Mouse (Mus musculus) olfactory bulb, adult 2 months (tissue): ENCODE data around the gene Lrrfip2. TPM values are rescaled to one million over a fixed set of nuclear protein-coding genes. Genes with fewer than 3 reads are reported as not detected.

Source experiments
- H3K27ac ChIP-seq: fragments of 200-500 bp; 2 replicates; pipeline ENCODE4 v1.5.1; 2012; ENCODE audit warnings: low read depth, low read length; ENCODE audit not compliant: insufficient read depth
- H3K4me1 ChIP-seq: fragments of 200-500 bp; 2 replicates; pipeline ENCODE4 v1.6.1; 2012; ENCODE audit warnings: low read length; ENCODE audit not compliant: control insufficient read depth, insufficient read depth
- H3K4me3 ChIP-seq: fragments of 200-500 bp; 2 replicates; pipeline ENCODE4 v1.5.1; 2012; ENCODE audit warnings: mild to moderate bottlenecking, low read depth, low read length, moderate library complexity; ENCODE audit not compliant: insufficient read depth
- CTCF ChIP-seq: fragments of 200-500 bp; IDR thresholded peaks from 2 replicates; pipeline ENCODE4 v1.5.1; 2012; ENCODE audit warnings: low read depth, mild to moderate bottlenecking, low read length, moderate library complexity; ENCODE audit not compliant: insufficient read depth
- POLR2A ChIP-seq: fragments of 200-500 bp; IDR thresholded peaks from 2 replicates; pipeline ENCODE4 v1.6.1; 2012; ENCODE audit warnings: mild to moderate bottlenecking, low read depth, low read length, moderate library complexity; ENCODE audit not compliant: insufficient read depth
- WGBS: fragments of 180-500 bp; shearing (Covaris S2); methylation state at CpG from one replicate; pipeline ENCODE4 v1.1.7; 2018; 5-methylcytosine and 5-hydroxymethylcytosine counted together
- polyA plus RNA-seq: library from polyadenylated mRNA; stranded (reverse); fragments of >200 nt; gene quantifications from 2 replicates; pipeline ENCODE4 v1.2.4, GENCODE M21; 2012; ENCODE audit warnings: low replicate concordance; ENCODE audit not compliant: missing spikeins, insufficient read depth, insufficient read length

Lrrfip2 gene
- polyA plus RNA-seq, 1 experiment, result not detected

GRCm38 (mm10) chr9:111174071-111174470 lies 56.7 kb downstream of the Lrrfip2 start:
- Histone ChIP-seq H3K4me3 (no peak overlapping the region), H3K27ac (no peak overlapping the region), H3K4me1 (no peaks in the 10 kb centered on the region)
- TF ChIP-seq CTCF, result no peak
- TF ChIP-seq POLR2A, result no peak
- WGBS, result 89% methylated on average over 5 of the region's 5 CpGs

- TF ChIP-seq CTCF (no peak), POLR2A (no peak)
- peaks cover 2% of the 10 kb centered on the region; the same call in 1 of the 2 replicates for H3K4me1 ChIP-seq
- no peak overlapping the region for H3K4me3 ChIP-seq
- 87% methylated on average over 5 of the region's 5 CpGs for WGBS
- H3K27ac ChIP-seq, result no peak overlapping the region
These were observed 61.6 kb downstream of the Lrrfip2 start for GRCm38 (mm10) chr9:111178971-111179370.

- no peak for TF ChIP-seq POLR2A
- TF ChIP-seq CTCF, result no peak
- peaks cover 14% of the 10 kb centered on the region for H3K4me1 ChIP-seq
- WGBS, result 20% methylated on average over 3 of the region's 3 CpGs
- no peak overlapping the region for H3K4me3 ChIP-seq
- H3K27ac ChIP-seq, result no peak overlapping the region
These were observed 64.8 kb downstream of the Lrrfip2 start for GRCm38 (mm10) chr9:111182176-111182575.

- Histone ChIP-seq H3K27ac (peak overlapping the region; percentile 85), H3K4me1 (peaks cover 14% of the 10 kb centered on the region), H3K4me3 (no peak overlapping the region)
- 21% methylated on average over 4 of the region's 4 CpGs for WGBS
- TF ChIP-seq CTCF (no peak), POLR2A (no peak)
These were observed 67.5 kb downstream of the Lrrfip2 start for GRCm38 (mm10) chr9:111184929-111185328.

DNA sequence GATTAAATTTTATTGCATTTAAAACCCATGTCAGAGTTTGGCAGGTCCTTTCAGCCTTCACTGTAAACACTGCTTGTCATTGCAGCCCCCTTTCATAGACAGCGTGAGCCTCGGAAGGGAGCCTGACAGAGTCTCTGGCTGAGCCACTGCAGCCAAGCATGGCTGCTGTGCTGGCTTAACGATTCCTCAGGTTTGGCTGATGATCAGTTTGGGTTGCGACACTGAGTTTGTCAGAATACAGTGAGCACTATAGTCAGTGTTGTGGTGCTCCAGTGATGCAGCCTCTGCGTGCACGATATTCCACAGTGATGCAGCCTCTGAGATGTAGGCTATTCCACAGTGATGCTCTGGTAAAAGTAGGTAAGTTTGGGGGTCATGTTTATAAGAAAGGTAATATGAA lies 69.5 kb downstream of the Lrrfip2 start:
- WGBS, result 52% methylated on average over 6 of the region's 6 CpGs
- Histone ChIP-seq H3K4me1 (peaks cover 14% of the 10 kb centered on the region), H3K27ac (no peak overlapping the region), H3K4me3 (no peak overlapping the region)
- TF ChIP-seq CTCF, result no peak
- TF ChIP-seq POLR2A, result no peak

DNA sequence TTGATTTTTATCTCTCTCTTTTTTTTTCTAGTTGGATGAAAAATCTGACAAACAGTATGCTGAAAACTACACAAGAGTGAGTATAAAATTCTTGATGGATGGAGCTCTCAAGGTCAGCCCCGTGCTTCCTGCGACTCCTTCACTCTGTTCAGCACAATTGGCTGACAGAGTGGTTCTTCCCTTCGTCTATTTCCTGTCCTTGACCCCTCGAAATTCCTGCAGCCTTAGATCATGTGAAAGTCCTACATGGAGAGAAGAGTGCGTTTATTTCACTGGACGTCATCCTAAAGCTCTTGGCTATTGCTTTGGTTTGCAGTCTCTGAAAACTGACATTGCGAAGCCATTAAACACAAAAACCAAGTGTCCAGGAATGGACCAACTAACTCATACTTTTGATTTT lies 71.3 kb downstream of the Lrrfip2 start:
- WGBS, result 92% methylated on average over 7 of the region's 7 CpGs
- TF ChIP-seq POLR2A (no peak), CTCF (no peak)
- Histone ChIP-seq H3K27ac (no peak overlapping the region), H3K4me1 (peaks cover 12% of the 10 kb centered on the region), H3K4me3 (no peak overlapping the region)

DNA sequence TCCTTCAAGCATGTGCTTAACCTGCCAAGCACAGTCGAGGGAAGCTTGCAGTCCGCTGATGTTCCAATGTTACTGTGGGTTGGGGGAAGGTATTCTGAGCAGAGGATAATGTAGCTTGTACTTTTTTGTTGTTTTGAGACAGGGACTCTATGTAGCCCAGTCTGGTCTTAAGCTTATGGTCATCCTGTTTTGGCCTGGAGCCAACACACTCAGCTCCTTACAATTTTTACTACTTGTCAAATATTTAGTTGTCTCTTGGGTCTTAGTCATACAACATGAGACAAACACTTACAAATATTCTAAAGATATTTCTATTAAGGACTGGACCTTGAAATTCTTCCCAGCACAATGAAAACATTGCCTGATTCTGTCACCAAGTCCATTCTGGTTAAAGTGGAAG lies 75.8 kb downstream of the Lrrfip2 start:
- TF ChIP-seq CTCF (no peak), POLR2A (no peak)
- 94% methylated on average over 2 of the region's 2 CpGs for WGBS
- no peak overlapping the region for H3K27ac ChIP-seq
- no peak overlapping the region for H3K4me3 ChIP-seq
- peaks cover 2% of the 10 kb centered on the region; the same call in 1 of the 2 replicates for H3K4me1 ChIP-seq

DNA sequence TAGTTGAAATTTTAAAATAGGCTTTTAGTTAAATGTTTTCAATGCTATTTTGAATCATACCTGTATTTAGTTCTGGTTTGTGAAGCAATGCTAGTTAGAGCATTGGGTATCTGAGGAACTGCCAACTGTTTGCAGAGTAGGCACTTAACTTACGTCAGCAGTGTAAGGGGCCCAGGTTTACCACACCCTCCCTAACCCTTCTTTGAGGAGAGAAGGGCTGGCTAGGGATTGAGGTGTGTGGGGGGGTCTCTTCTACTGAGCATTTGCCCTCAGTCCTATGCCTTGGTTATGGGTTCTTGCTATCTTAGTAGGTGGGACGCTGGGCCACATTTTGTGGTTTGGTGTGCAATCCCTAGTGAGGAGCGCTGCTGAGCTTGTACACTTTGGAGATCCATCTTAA lies 79.7 kb downstream of the Lrrfip2 start:
- Histone ChIP-seq H3K4me1 (peaks cover 2% of the 10 kb centered on the region; the same call in 1 of the 2 replicates), H3K4me3 (no peak overlapping the region), H3K27ac (no peak overlapping the region; the same call in 1 of the 2 replicates)
- TF ChIP-seq CTCF (no peak), POLR2A (no peak)
- 95% methylated on average over 3 of the region's 3 CpGs for WGBS

DNA sequence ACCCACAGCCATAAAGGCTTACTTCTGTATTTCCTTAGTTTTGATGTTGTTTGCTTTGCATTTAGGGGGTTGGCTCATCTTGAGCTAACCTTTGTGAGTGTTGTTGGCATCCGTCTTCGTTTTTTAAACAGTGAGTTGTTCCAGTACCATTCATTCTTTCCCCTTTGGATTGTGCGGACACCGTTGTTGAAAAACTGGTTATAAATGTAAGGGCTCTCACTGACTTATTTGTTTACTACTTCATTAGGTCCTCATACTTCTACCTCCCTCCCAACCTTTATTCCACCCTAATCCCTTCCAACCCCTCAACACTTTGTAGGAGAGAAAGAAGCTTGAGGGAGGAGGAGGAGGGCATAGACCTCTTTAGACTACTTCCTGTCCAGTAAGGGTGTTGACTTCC lies 80.3 kb downstream of the Lrrfip2 start:
- TF ChIP-seq CTCF (no peak), POLR2A (no peak)

GRCm38 (mm10) chr9:111198332-111198731 lies 80.9 kb downstream of the Lrrfip2 start:
- Histone ChIP-seq H3K4me3 (no peak overlapping the region), H3K4me1 (peaks cover 2% of the 10 kb centered on the region; the same call in 1 of the 2 replicates), H3K27ac (peak overlapping the region; percentile 51)
- 33% methylated on average over 1 of the region's 1 CpGs for WGBS
- TF ChIP-seq POLR2A (no peak), CTCF (no peak)

More for the DNA sequence above, 80.3 kb downstream of the Lrrfip2 start:
- H3K4me1 ChIP-seq, result peaks cover 2% of the 10 kb centered on the region; the same call in 1 of the 2 replicates
- 60% methylated on average over 4 of the region's 4 CpGs for WGBS
- no peak overlapping the region for H3K4me3 ChIP-seq
- peak overlapping the region; percentile 51; the same call in 1 of the 2 replicates for H3K27ac ChIP-seq
